Comparison of ENCODE assay signal across 30 mouse cellular contexts in the genomic region with DNA sequence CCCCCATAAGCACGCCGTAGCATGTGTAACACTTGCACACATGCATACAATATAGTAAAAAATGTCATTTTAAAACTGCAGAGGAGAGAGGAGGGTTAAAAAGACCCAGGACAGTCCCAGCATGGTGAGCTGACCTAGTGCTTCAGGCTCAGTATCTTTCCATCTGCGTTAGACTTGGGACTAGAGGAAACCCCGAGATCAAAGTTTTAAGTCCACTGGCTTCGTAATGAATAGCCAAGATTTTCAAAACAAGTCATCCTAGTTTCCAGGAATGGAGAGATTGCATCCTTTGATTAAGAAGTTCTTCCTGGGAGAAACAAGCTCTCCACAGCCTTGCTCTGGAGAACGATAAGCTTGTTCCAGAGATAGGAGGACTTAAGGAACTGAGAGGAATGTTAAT. TPM values are rescaled to one million over a fixed set of nuclear protein-coding genes. Genes with fewer than 3 reads are reported as not detected.
"Had no signal": no experiment of that assay in that cellular context is flagged by ENCODE, and none has a peak within 500 bp of the region (broad histone marks: within the 10 kb centered on the region; RNA-seq: fewer than 3 reads in every experiment).

No protein-coding gene starts in this region.

- H3K4me2 ChIP-seq: heart, embryonic 11.5 days; heart, embryonic 13.5 days; heart, embryonic 15.5 days; hindbrain, embryonic 13.5 days; hindbrain, embryonic 15.5 days; limb, embryonic 13.5 days; limb, embryonic 15.5 days; liver, embryonic 12.5 days had no signal

- H3K9me3 ChIP-seq: heart, embryonic 13.5 days; heart, embryonic 15.5 days; hindbrain, embryonic 13.5 days; hindbrain, embryonic 15.5 days; limb, embryonic 13.5 days; limb, embryonic 15.5 days; liver, embryonic 12.5 days had no signal

- ATAC-seq: hindbrain, postnatal 0 days; intestine, embryonic 16.5 days; liver, embryonic 12.5 days had no signal

- H3K4me3 ChIP-seq: heart, adult 2 months; heart, embryonic 13.5 days; heart, embryonic 15.5 days; hindbrain, embryonic 13.5 days; hindbrain, embryonic 15.5 days; limb, embryonic 13.5 days; limb, embryonic 15.5 days; liver, embryonic 12.5 days had no signal

- H3K9ac ChIP-seq: heart, embryonic 13.5 days; heart, embryonic 15.5 days; hindbrain, embryonic 13.5 days; hindbrain, embryonic 15.5 days; limb, embryonic 13.5 days; limb, embryonic 15.5 days; liver, embryonic 12.5 days had no signal

- H3K27ac ChIP-seq: heart, adult 2 months; heart, embryonic 13.5 days; heart, embryonic 15.5 days; hindbrain, embryonic 13.5 days; hindbrain, embryonic 15.5 days; hindbrain, postnatal 0 days; limb, embryonic 13.5 days; limb, embryonic 15.5 days; liver, embryonic 12.5 days had no signal

- H3K4me1 ChIP-seq: liver, embryonic 12.5 days had no signal

- DNase-seq: gastrocnemius, postnatal 14 days; gastrocnemius, postnatal 36 days; heart, adult 11 months; heart, adult 2 months; heart, postnatal 14 days; heart, postnatal 36 days; kidney, adult 18-20 months; kidney, postnatal 10 days; kidney, postnatal 25 days; layer of hippocampus, adult 9-11 months; layer of hippocampus, postnatal 36 days; left cerebral cortex, postnatal 4 days had no signal

- H3K27me3 ChIP-seq: heart, embryonic 13.5 days; heart, embryonic 15.5 days; hindbrain, embryonic 13.5 days; hindbrain, embryonic 15.5 days; limb, embryonic 13.5 days; limb, embryonic 15.5 days had no signal

RNA-seq across cellular contexts. Expression of gene Mog, which starts 15.0 kb away (rescaled TPM):
- polyA plus RNA-seq: gonadal fat pad, adult 2 months; heart, adult 2 months; heart, embryonic 11.5 days; heart, embryonic 13.5 days; heart, embryonic 15.5 days; heart, postnatal 0 days; intestine, embryonic 16.5 days; large intestine, adult 2 months; limb, embryonic 15.5 days; liver, adult 2 months; liver, embryonic 12.5 days had no signal

RNA-seq across cellular contexts. Expression of gene H2-M5, which starts 18.8 kb away (rescaled TPM):
- polyA plus RNA-seq: heart, postnatal 0 days; large intestine, adult 2 months; liver, adult 2 months had no signal

RNA-seq across cellular contexts. Expression of gene 2410137M14Rik, which starts 27.1 kb away (rescaled TPM):
- polyA plus RNA-seq: gonadal fat pad, adult 2 months; heart, embryonic 11.5 days; heart, embryonic 13.5 days; heart, embryonic 15.5 days; hindbrain, embryonic 11.5 days; hindbrain, embryonic 13.5 days; intestine, embryonic 14.5 days; intestine, embryonic 16.5 days; kidney, embryonic 16.5 days; large intestine, adult 2 months; limb, embryonic 11.5 days; limb, embryonic 13.5 days; liver, adult 2 months; liver, embryonic 12.5 days had no signal
